Mouse (Mus musculus) MEL (cell line): ENCODE data around the gene Arsg.

Source experiments
- CHD2 ChIP-seq: IDR thresholded peaks from 2 replicates; pipeline ENCODE4 v1.6.1; 2011; ENCODE audit warnings: low read length, improper control_type of control experiment
- CTCF ChIP-seq, 3 experiments: IDR thresholded peaks in 2 of 3; conservative IDR thresholded peaks in 1 of 3; 2 replicates each; pipeline ENCODE4 v1.5.1; 2011 to 2012; ENCODE audit warnings: low read length in 3 of 3, low read depth in 2 of 3, mild to moderate bottlenecking in 2 of 3, improper control_type of control experiment in 1 of 3, inconsistent platforms in 1 of 3, mixed read lengths in 1 of 3, moderate library complexity in 1 of 3; ENCODE audit not compliant: control insufficient read depth in 1 of 3, insufficient read depth in 1 of 3, poor library complexity in 1 of 3, severe bottlenecking in 1 of 3
- EP300 ChIP-seq, 2 experiments: IDR thresholded peaks; 2 replicates each; pipeline ENCODE4 v1.6.1; 2011; ENCODE audit warnings: improper control_type of control experiment in 2 of 2, low read length in 2 of 2, low read depth in 1 of 2, mild to moderate bottlenecking in 1 of 2
- ETS1 ChIP-seq: IDR thresholded peaks from 2 replicates; pipeline ENCODE4 v1.6.1; 2012; ENCODE audit warnings: low read depth, mild to moderate bottlenecking, inconsistent platforms, low read length, improper control_type of control experiment, moderate library complexity
- MYB ChIP-seq: IDR thresholded peaks from 2 replicates; pipeline ENCODE4 v1.6.1; 2011; ENCODE audit warnings: mild to moderate bottlenecking, low read depth, low read length, improper control_type of control experiment
- RAD21 ChIP-seq: IDR thresholded peaks from 2 replicates; pipeline ENCODE4 v1.6.1; 2011; ENCODE audit warnings: mild to moderate bottlenecking, low read depth, low read length, improper control_type of control experiment
- TCF12 ChIP-seq: IDR thresholded peaks from 2 replicates; pipeline ENCODE4 v1.6.1; 2014; ENCODE audit warnings: low read depth, mild to moderate bottlenecking, inconsistent platforms, low read length, improper control_type of control experiment, moderate library complexity

DNA sequence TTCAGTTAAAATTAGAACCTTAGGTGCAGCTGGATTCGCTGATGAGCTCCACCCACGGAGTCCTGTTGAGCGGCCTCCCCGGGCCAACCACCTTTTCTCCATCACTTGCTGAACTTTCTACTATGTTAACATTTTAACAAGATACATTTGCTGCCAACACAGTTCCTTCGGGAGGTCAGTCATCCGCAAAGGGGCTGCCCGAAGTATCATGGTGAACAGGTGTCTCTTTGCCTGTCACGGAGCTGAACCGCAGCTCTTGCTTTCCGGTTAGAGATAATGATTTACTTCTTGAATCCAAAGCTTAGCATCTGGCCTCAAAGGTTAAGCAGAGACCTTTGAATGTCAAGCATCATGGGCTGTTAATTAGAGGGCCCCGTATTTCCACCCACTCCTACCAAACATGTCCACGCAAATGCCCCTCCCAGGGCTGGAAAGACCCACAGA, 72.5 kb downstream of the Arsg start:
- TF ChIP-seq ETS1 = peak; percentile 62
- TF ChIP-seq MYB = no peak
- TF ChIP-seq RAD21 = no peak
- TF ChIP-seq CTCF (IDR thresholded peaks at IDR 0.05 in 2 of 3, conservative IDR thresholded peaks at IDR 0.05 in 1 of 3; ENCODE audit: control insufficient read depth in 1 of 3, insufficient read depth in 1 of 3, low read depth in 2 of 3, low read length in 3 of 3, poor library complexity in 1 of 3, severe bottlenecking in 1 of 3) = no peak
- no peak for TF ChIP-seq CHD2
- peak; percentile 57; a peak in 3 of 4 replicates for TF ChIP-seq EP300 (IDR thresholded peaks at IDR 0.05; ENCODE audit: low read depth in 1 of 2, low read length in 2 of 2)
- TF ChIP-seq TCF12 = peak; percentile 71
